Mouse (Mus musculus) liver, embryonic 12.5 days (tissue): ENCODE data around the gene Slfn3. TPM values are rescaled to one million over a fixed set of nuclear protein-coding genes. Genes with fewer than 3 reads are reported as not detected.
"Not testable (repeated sequence)": the region's sequence is repeated elsewhere in the genome, so short reads cannot be mapped to it uniquely, and the experiment has no call there.

ENCODE experiments used
- ATAC-seq: fragments of 200-750 bp; cut with Nextera tagmentation; 2 replicates; pipeline ENCODE4 v1.8.0; 2017; ENCODE audit warnings: moderate number of reproducible peaks, mild to moderate bottlenecking, moderate library complexity
- H3K27ac ChIP-seq: fragments of 300-500 bp; sonication (generic); 2 replicates; pipeline ENCODE4 v1.5.1; 2016; ENCODE audit warnings: mild to moderate bottlenecking
- H3K27me3 ChIP-seq: fragments of 300-500 bp; sonication (generic); replicated peaks from 2 replicates; pipeline ENCODE4 v1.6.1; 2016; ENCODE audit warnings: mild to moderate bottlenecking, moderate library complexity
- H3K36me3 ChIP-seq: fragments of 300-500 bp; sonication (generic); 2 replicates; pipeline ENCODE4 v1.6.1; 2016; ENCODE audit warnings: mild to moderate bottlenecking, moderate library complexity
- H3K4me1 ChIP-seq: fragments of 300-500 bp; sonication (generic); 2 replicates; pipeline ENCODE4 v1.6.1; 2016
- H3K4me2 ChIP-seq: fragments of 300-500 bp; sonication (generic); 2 replicates; pipeline ENCODE4 v1.6.1; 2016; ENCODE audit warnings: mild to moderate bottlenecking, moderate library complexity
- H3K4me3 ChIP-seq: fragments of 300-500 bp; sonication (generic); 2 replicates; pipeline ENCODE4 v1.5.1; 2016; ENCODE audit warnings: mild to moderate bottlenecking, moderate library complexity
- H3K9ac ChIP-seq: fragments of 300-500 bp; sonication (generic); 2 replicates; pipeline ENCODE4 v1.6.1; 2016; ENCODE audit warnings: mild to moderate bottlenecking, moderate library complexity
- H3K9me3 ChIP-seq: fragments of 300-500 bp; sonication (generic); replicated peaks from 2 replicates; pipeline ENCODE4 v1.6.1; 2016; ENCODE audit warnings: mild to moderate bottlenecking, moderate library complexity
- WGBS: fragments of 180-500 bp; shearing (Covaris S2); methylation state at CpG from one replicate; pipeline ENCODE4 v1.1.7; 2016; ENCODE audit not compliant: insufficient replicate concordance; 5-methylcytosine and 5-hydroxymethylcytosine counted together
- polyA plus RNA-seq: library from polyadenylated mRNA; unstranded; fragments of >200 nt; fragmentation: Nextera tagmentation; extraction: Ambion mirVana; gene quantifications from 2 replicates; pipeline ENCODE4 v1.2.1, GENCODE M21; 2016

Slfn3 gene
- 0.97 and 1.3 TPM in 2 replicates for polyA plus RNA-seq

DNA sequence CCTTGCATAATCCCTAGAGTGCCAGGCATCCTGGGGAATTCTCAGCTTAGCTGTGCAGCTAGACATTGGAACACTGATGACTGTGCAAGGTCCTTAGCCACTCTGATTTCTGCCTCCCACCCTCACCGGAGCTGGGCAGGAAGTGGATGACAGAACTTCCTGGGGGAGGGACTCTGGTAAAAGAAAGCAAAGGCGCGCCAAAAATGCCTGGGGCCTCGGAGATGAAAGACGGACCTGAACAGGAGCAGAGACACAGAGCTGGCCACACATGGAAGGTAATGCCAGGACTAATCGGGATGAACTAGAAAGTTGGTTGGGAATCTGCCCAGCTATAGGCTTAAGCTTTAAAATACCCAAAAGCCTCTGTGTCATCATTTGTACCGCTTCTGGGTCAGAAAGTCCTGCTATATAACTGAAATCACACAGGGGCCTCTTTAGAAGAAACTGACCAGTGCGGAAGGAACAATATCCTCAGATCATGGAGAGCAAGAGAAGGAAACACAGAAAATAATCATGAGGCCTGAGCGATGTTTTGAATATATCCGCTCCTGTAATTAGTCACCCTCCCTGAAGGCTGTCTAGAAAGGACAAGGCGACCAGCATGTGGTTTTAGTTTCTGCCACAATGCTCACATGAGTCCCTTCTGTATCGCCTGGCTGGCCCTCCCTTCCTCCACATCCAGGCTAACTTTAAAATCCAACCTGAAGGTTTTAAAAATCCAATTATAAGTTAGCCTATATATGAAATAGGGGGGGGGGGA is at the start of gene Slfn3:
Slfn3 (plus strand) TSS at position 197 of the 760 bp plus-strand sequence.
- Histone ChIP-seq H3K4me1 (no peaks in the 10 kb centered on the region), H3K27ac (no peak within 1 kb of the TSS), H3K36me3 (no peaks in the 10 kb centered on the region), H3K27me3 (no peaks in the 10 kb centered on the region), H3K4me2 (peak within 1 kb of the TSS; percentile 41), H3K4me3 (peak within 1 kb of the TSS; percentile 32), H3K9me3 (no peaks in the 10 kb centered on the region), H3K9ac (peak within 1 kb of the TSS; percentile 39; the same call in 1 of the 2 replicates)
- ATAC-seq: no peak
- WGBS: 44% methylated on average over 12 of the region's 12 CpGs

- not testable (repeated sequence) for ATAC-seq, H3K9me3 ChIP-seq, H3K4me1 ChIP-seq, H3K9ac ChIP-seq, H3K27ac ChIP-seq, H3K4me2 ChIP-seq, H3K27me3 ChIP-seq, H3K36me3 ChIP-seq, H3K4me3 ChIP-seq
- no CpG with 5 or more reads among the region's 1 CpGs for WGBS
These were observed 42.2 kb upstream of the Slfn3 start for GRCm38 (mm10) chr11:83148939-83149338.

- Histone ChIP-seq H3K4me1 (no peaks in the 10 kb centered on the region), H3K36me3 (no peaks in the 10 kb centered on the region), H3K9ac (no peak within 1 kb of the TSS), H3K9me3 (no peaks in the 10 kb centered on the region), H3K27ac (no peak within 1 kb of the TSS), H3K4me3 (no peak within 1 kb of the TSS), H3K4me2 (no peak within 1 kb of the TSS), H3K27me3 (no peaks in the 10 kb centered on the region)
- WGBS: 69% methylated on average over 12 of the region's 12 CpGs
- no peak for ATAC-seq
These were observed 16.1 kb upstream of the Slfn3 start, which contains the start of gene Slfn4 for GRCm38 (mm10) chr11:83174948-83175539. TSS of gene Slfn4 (plus strand) at chr11:83175186.

DNA sequence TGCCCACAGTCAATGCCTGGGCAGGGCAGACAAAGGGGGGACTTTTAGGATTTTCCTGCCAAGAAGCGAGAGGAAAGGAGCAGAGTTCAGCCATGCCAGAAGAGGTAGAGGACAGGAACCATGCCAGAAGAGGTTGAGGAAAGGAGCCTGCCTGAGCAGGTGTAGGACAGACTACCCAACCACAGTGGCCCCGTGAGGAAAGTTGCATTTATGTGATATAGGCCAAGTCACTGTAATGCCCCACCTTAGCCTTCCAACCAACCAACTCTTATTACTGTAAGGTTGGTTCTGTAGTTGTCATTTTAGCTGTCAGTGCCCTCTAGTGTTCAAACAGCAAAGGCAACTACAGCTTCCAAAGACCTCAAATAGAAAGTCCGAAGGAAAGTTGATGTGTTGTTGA is 871 bp downstream of the Slfn3 start:
- Histone ChIP-seq H3K4me1 (no peaks in the 10 kb centered on the region), H3K27me3 (no peaks in the 10 kb centered on the region), H3K4me2 (peak overlapping the region; percentile 41), H3K9ac (no peak overlapping the region), H3K9me3 (no peaks in the 10 kb centered on the region), H3K27ac (no peak overlapping the region), H3K36me3 (no peaks in the 10 kb centered on the region), H3K4me3 (no peak overlapping the region)
- WGBS: 35% methylated on average over 3 of the region's 3 CpGs
- peak; percentile 68; the same call in 1 of the 2 replicates for ATAC-seq

DNA sequence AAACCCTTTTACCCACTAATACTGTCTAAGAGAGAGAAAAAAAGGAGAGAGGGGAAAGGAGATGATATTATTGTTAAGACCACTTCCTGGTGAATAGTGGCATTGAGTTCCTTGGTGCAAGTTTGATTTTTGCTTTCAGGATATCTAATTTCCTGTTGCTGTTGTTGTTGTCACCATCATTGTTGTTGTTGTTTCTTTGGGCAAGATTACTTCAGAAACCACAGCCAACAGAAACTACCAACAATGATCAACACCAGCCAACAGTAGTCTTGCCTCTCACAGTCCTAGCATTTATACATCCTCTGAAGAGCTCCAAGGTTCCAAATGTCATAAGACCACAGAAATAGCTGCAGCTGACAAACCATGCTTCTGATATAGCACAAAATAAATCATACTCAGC is 13.9 kb downstream of the Slfn3 start:
- H3K9me3 ChIP-seq: no peaks in the 10 kb centered on the region
- H3K27me3 ChIP-seq: no peaks in the 10 kb centered on the region
- no peaks in the 10 kb centered on the region for H3K4me1 ChIP-seq
- H3K36me3 ChIP-seq: no peaks in the 10 kb centered on the region
- no peak for ATAC-seq
- no peak overlapping the region for H3K9ac ChIP-seq
- no peak overlapping the region for H3K4me2 ChIP-seq
- H3K27ac ChIP-seq: no peak overlapping the region
- H3K4me3 ChIP-seq: no peak overlapping the region

- no peak for ATAC-seq
- no peaks in the 10 kb centered on the region for H3K27me3 ChIP-seq
These were observed 25.0 kb downstream of the Slfn3 start for GRCm38 (mm10) chr11:83216119-83216518.

GRCm38 (mm10) chr11:83221328-83221877 is 30.3 kb downstream of the Slfn3 start:
- Histone ChIP-seq H3K27ac (no peak overlapping the region), H3K27me3 (0 out of 2 replicates have a peak, but pooled peaks cover 3% of the 10 kb centered on the region), H3K4me3 (no peak overlapping the region), H3K9me3 (no peaks in the 10 kb centered on the region), H3K4me2 (no peak overlapping the region), H3K9ac (no peak overlapping the region), H3K4me1 (no peaks in the 10 kb centered on the region; the same call in 1 of the 2 replicates), H3K36me3 (no peaks in the 10 kb centered on the region)
- no peak for ATAC-seq
- 52% methylated on average over 1 of the region's 1 CpGs for WGBS

More at GRCm38 (mm10) chr11:83216119-83216518, 25.0 kb downstream of the Slfn3 start:
- Histone ChIP-seq H3K4me1 (no peaks in the 10 kb centered on the region), H3K9me3 (no peaks in the 10 kb centered on the region), H3K4me3 (no peak overlapping the region), H3K27ac (no peak overlapping the region), H3K36me3 (no peaks in the 10 kb centered on the region), H3K4me2 (no peak overlapping the region), H3K9ac (no peak overlapping the region)
- 34% methylated on average over 1 of the region's 1 CpGs for WGBS

DNA sequence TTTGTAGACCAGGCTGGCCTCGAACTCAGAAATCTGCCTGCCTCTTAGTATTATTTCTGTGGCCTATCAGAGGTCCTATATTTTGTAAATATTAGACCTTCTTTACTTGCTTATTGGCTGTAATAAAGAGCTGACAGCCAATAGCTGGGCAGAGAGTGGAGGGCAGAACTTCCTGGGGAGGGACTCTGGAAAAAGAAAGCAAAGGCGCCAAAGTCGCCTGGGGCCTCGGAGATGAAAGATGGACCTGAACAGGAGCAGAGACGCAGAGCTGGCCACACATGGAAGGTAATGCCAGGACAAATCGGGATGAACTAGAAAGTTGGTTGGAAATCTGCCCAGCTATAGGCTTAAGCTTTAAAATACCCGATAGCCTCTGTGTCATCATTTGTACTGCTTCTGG is 32.2 kb downstream of the Slfn3 start:
- 61% methylated on average over 7 of the region's 7 CpGs for WGBS
- H3K27me3 ChIP-seq: 0 out of 2 replicates have a peak, but pooled peaks cover 3% of the 10 kb centered on the region
- 0 out of 2 replicates have a peak overlapping the region, but pooled peaks have one; percentile 7 for H3K9ac ChIP-seq
- peak overlapping the region; percentile 43 for H3K4me2 ChIP-seq
- peak overlapping the region; percentile 36; the same call in 1 of the 2 replicates for H3K27ac ChIP-seq
- no peak for ATAC-seq
- peak overlapping the region; percentile 48 for H3K4me3 ChIP-seq
- H3K9me3 ChIP-seq: no peaks in the 10 kb centered on the region
- H3K36me3 ChIP-seq: 0 out of 2 replicates have a peak, but pooled peaks cover 3% of the 10 kb centered on the region
- no peaks in the 10 kb centered on the region; the same call in 1 of the 2 replicates for H3K4me1 ChIP-seq

GRCm38 (mm10) chr11:83223793-83224192 is 32.7 kb downstream of the Slfn3 start:
- not testable (repeated sequence) for H3K27me3 ChIP-seq, H3K4me1 ChIP-seq, H3K9me3 ChIP-seq, ATAC-seq, H3K36me3 ChIP-seq
- Histone ChIP-seq H3K9ac (0 out of 2 replicates have a peak overlapping the region, but pooled peaks have one; percentile 7), H3K4me2 (peak overlapping the region; percentile 43), H3K27ac (peak overlapping the region; percentile 36; the same call in 1 of the 2 replicates), H3K4me3 (peak overlapping the region; percentile 48)
- WGBS: 38% methylated on average over 5 of the region's 5 CpGs

DNA sequence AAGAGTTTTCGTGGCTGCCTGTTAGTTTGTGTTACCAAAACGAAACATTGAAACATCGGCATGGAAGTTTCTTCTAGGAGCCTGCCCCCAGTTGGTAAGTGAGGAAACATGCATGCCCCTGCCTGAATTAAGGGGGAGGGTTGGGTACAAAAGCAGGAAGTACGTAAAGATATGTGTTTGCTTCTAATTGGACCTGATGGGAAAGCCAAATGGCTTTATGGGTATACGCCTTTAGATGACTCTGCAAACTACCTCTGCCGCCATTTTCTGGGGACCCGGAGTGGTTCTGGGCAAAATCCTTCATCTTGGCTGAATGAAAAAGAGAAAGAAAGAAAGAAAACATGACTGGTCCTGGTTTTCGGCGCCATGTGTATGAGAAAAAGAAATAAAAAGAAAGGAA is 33.1 kb downstream of the Slfn3 start:
- Histone ChIP-seq H3K4me2 (peak overlapping the region; percentile 43), H3K27ac (no peak overlapping the region)

DNA sequence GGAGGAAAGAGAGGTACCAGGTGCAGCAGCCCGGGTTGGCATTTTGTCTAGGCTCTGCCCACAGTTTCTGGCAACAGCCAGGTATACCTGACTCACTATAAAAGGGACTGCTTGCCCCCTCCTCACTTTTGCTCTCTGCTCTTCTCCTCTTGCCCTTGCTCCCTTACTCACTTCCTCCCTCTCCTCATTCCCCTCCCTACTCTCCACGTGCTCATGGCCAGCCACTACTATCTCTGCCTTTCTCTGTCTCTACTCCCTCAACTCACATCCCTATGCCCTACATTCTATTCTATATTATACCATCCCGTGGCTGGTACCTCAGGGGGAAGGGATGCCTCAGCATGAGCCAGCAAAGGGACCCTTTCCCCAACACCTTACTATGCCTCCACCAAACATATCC is 33.6 kb downstream of the Slfn3 start:
- Histone ChIP-seq H3K9ac (peak overlapping the region; percentile 47), H3K9me3 (no peaks in the 10 kb centered on the region), H3K4me3 (peak overlapping the region; percentile 48), H3K27me3 (peaks cover 3% of the 10 kb centered on the region; the same call in 1 of the 2 replicates), H3K4me1 (no peaks in the 10 kb centered on the region; the same call in 1 of the 2 replicates), H3K36me3 (0 out of 2 replicates have a peak, but pooled peaks cover 3% of the 10 kb centered on the region), H3K27ac (no peak overlapping the region; the same call in 1 of the 2 replicates), H3K4me2 (peak overlapping the region; percentile 36)
- WGBS: 50% methylated on average over 3 of the region's 3 CpGs
- no peak for ATAC-seq

More for the DNA sequence above, 33.1 kb downstream of the Slfn3 start:
- H3K27me3 ChIP-seq: peaks cover 3% of the 10 kb centered on the region; the same call in 1 of the 2 replicates
- H3K4me3 ChIP-seq: peak overlapping the region; percentile 48
- H3K9ac ChIP-seq: peak overlapping the region; percentile 47; the same call in 1 of the 2 replicates
- no peaks in the 10 kb centered on the region for H3K9me3 ChIP-seq
- H3K36me3 ChIP-seq: 0 out of 2 replicates have a peak, but pooled peaks cover 3% of the 10 kb centered on the region
- H3K4me1 ChIP-seq: no peaks in the 10 kb centered on the region; the same call in 1 of the 2 replicates
- WGBS: 61% methylated on average over 9 of the region's 9 CpGs
- peak; percentile 76 for ATAC-seq
